Mouse (Mus musculus) G1E-ER4 (cell line): ENCODE data around the gene Gm8947. TPM values are rescaled to one million over a fixed set of nuclear protein-coding genes. Genes with fewer than 3 reads are reported as not detected.

Experiments used
- GATA1 ChIP-seq: IDR thresholded peaks from one replicate; pipeline ENCODE4 v1.8.0; 2012; ENCODE audit warnings: low read length, inconsistent platforms
- polyA plus RNA-seq: library from polyadenylated mRNA; stranded (reverse); fragments of >175 nt; gene quantifications from 2 replicates; pipeline ENCODE4 v1.2.3, GENCODE M21; 2012

Gm8947 gene
- polyA plus RNA-seq, 1 experiment, result 0.10 TPM

GRCm38 (mm10) chr1:151220098-151220497 lies 27.9 kb downstream of the Gm8947 start:
- no peak for TF ChIP-seq GATA1

- TF ChIP-seq GATA1, result no peak
Observed at GRCm38 (mm10) chr1:151222561-151223267, 30.5 kb downstream of the Gm8947 start.

GRCm38 (mm10) chr1:151223377-151223776 lies 31.2 kb downstream of the Gm8947 start:
- TF ChIP-seq GATA1, result no peak

GRCm38 (mm10) chr1:151224536-151224935 lies 32.4 kb downstream of the Gm8947 start:
- no peak for TF ChIP-seq GATA1

- no peak for TF ChIP-seq GATA1
Observed at GRCm38 (mm10) chr1:151227506-151227905, 35.3 kb downstream of the Gm8947 start.

- TF ChIP-seq GATA1, result no peak
Observed at GRCm38 (mm10) chr1:151228320-151228989, 36.3 kb downstream of the Gm8947 start.

GRCm38 (mm10) chr1:151232346-151232745 lies 40.2 kb downstream of the Gm8947 start:
- TF ChIP-seq GATA1, result no peak

- no peak for TF ChIP-seq GATA1
Observed at GRCm38 (mm10) chr1:151233756-151234155, 41.6 kb downstream of the Gm8947 start.

- TF ChIP-seq GATA1, result no peak
Observed at GRCm38 (mm10) chr1:151235574-151235973, 43.4 kb downstream of the Gm8947 start.

- no peak for TF ChIP-seq GATA1
Observed at GRCm38 (mm10) chr1:151236141-151236930, 44.2 kb downstream of the Gm8947 start.

GRCm38 (mm10) chr1:151237780-151238179 lies 45.6 kb downstream of the Gm8947 start:
- TF ChIP-seq GATA1, result no peak

GRCm38 (mm10) chr1:151243332-151243731 lies 51.2 kb downstream of the Gm8947 start:
- no peak for TF ChIP-seq GATA1

Other genes with a start within 250 kb of the Gm8947 start
- not detected in 2 replicates for gene Hmcn1, start 198.9 kb upstream of the Gm8947 start, polyA plus RNA-seq
- gene Gm47985, start 9.8 kb upstream of the Gm8947 start, polyA plus RNA-seq, result 0.32 and 0.96 TPM in 2 replicates
- gene Gm47995, start 6.1 kb downstream of the Gm8947 start, polyA plus RNA-seq, result 2.7 and 3.0 TPM in 2 replicates
- 0.98 and 1.1 TPM in 2 replicates for gene 3110040M04Rik, start 11.7 kb downstream of the Gm8947 start, polyA plus RNA-seq
- gene Gm47996, start 17.8 kb downstream of the Gm8947 start, polyA plus RNA-seq, result 0.36 TPM in 2 replicates
- gene Ivns1abp, start 152.1 kb downstream of the Gm8947 start, polyA plus RNA-seq, result 126 and 153 TPM in 2 replicates
- 0.49 and 0.78 TPM in 2 replicates for gene Swt1, start 236.1 kb downstream of the Gm8947 start, polyA plus RNA-seq
- 29.8 and 31.2 TPM in 2 replicates for gene Trmt1l, start 236.2 kb downstream of the Gm8947 start, polyA plus RNA-seq